Comparison of ENCODE assay signal across 16 mouse cellular contexts in genomic region chr1:84599025-84599424, GRCm38 (mm10).
"Had no signal": no experiment of that assay in that cellular context is flagged by ENCODE, and none has a peak within 500 bp of the region (broad histone marks: within the 10 kb centered on the region; RNA-seq: fewer than 3 reads in every experiment).

No protein-coding gene starts in this region.

- H3K4me2 ChIP-seq: limb, embryonic 15.5 days; liver, embryonic 12.5 days; lung, embryonic 14.5 days; midbrain, embryonic 12.5 days; neural tube, embryonic 12.5 days; stomach, embryonic 15.5 days had no signal

- DNase-seq: kidney, adult 8-10 months; kidney, postnatal 25 days; layer of hippocampus, adult 9-11 months; layer of hippocampus, postnatal 36 days; lung, embryonic 14.5 days; lung, postnatal 10 days; lung, postnatal 4 days; right cerebral cortex, postnatal 14 days; thymus, postnatal 36 days had no signal

- H3K27ac ChIP-seq: limb, embryonic 15.5 days; liver, embryonic 12.5 days; midbrain, embryonic 12.5 days; neural tube, embryonic 12.5 days; stomach, embryonic 15.5 days had no signal

- H3K27me3 ChIP-seq: limb, embryonic 15.5 days; liver, embryonic 12.5 days; midbrain, embryonic 12.5 days; neural tube, embryonic 12.5 days; stomach, embryonic 15.5 days had no signal

- H3K4me3 ChIP-seq: limb, embryonic 15.5 days; liver, embryonic 12.5 days; midbrain, embryonic 12.5 days; myocyte; neural tube, embryonic 12.5 days; stomach, embryonic 15.5 days had no signal

- H3K9me3 ChIP-seq: limb, embryonic 15.5 days; liver, embryonic 12.5 days; midbrain, embryonic 12.5 days; neural tube, embryonic 12.5 days; stomach, embryonic 15.5 days had no signal

- ATAC-seq: intestine, postnatal 0 days; liver, embryonic 12.5 days had no signal

- H3K9ac ChIP-seq: limb, embryonic 15.5 days; liver, embryonic 12.5 days; lung, embryonic 14.5 days; midbrain, embryonic 12.5 days; neural tube, embryonic 12.5 days; stomach, embryonic 15.5 days had no signal

- H3K36me3 ChIP-seq: limb, embryonic 15.5 days; liver, embryonic 12.5 days; midbrain, embryonic 12.5 days; neural tube, embryonic 12.5 days; stomach, embryonic 15.5 days had no signal

- H3K4me1 ChIP-seq: limb, embryonic 15.5 days; liver, embryonic 12.5 days; neural tube, embryonic 12.5 days; stomach, embryonic 15.5 days had no signal
